Mouse (Mus musculus) left cerebral cortex, adult 8-10 months (tissue): ENCODE results near the gene Cramp1l. TPM values are rescaled to one million over a fixed set of nuclear protein-coding genes. Genes with fewer than 3 reads are reported as not detected.

Source experiments
- DNase-seq, 2 experiments: peaks; one replicate each; pipeline ENCODE4 v3.0.0; 2022; ENCODE audit warnings: low spot score in 2 of 2
- total RNA-seq, 4 experiments: library from RNA; stranded (reverse); gene quantifications; 2 replicates each; pipeline ENCODE4 v1.2.4; 2022

Cramp1l gene
- total RNA-seq: 10 to 100 TPM; 25.7 to 28.9 (median 26.7) TPM

DNA sequence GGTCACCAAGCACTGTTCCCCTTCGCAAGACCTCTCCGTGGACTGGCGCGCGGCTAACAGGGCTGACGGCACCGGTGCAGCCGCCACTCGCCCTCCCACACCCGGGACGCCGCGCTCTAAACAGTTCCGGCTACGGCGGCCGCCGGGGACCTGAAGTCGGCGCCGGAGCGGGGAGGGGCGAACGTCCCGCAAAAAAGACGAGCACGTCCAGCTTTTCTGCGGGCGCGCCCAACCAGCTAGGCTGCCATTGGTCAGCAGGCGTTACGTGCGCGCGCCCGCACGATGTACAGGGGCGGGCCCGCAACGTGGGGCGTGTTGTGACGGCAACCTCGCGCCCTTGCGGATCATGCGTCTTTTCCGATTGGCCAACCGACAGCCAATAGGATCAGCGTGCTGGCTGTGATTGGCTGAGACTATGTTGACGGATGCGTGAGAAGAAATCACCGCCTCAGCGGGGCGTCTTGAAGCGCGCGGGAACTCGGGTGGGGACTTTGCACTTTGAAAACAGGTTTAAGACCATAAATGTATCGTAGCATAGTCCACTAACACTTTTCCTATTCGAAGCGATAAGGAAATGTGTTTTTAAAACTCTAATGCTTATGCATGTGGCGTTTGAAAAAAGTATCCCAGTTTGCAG, at the start of gene Cramp1l, which contains the start of gene Ift140:
TSS of gene Cramp1l (minus strand) at position 134 of the 637 bp plus-strand sequence.
TSS of gene Ift140 (plus strand) at position 431 of the 637 bp plus-strand sequence.
- DNase-seq: peak; percentile 95 to 100

DNA sequence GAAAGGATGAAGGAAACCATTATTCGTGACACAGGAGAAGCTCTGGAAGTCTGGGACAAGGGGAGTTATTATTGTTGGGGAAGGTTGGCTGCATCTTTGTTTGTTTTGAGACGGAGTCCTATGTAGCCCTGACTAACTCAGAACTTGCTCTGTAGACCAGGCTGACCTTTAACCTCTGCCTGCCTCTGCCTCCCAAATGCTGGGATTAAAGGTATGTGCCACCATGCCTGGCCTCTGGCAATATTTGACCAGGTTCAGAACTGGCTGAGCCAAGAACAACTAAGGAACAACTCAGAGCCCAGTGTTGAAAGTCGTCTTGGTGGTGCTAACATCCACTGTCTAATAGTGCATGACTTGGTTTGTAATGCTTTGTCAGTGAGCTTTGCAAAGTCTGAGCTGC, 49.6 kb upstream of the Cramp1l start:
- no peak for DNase-seq

DNA sequence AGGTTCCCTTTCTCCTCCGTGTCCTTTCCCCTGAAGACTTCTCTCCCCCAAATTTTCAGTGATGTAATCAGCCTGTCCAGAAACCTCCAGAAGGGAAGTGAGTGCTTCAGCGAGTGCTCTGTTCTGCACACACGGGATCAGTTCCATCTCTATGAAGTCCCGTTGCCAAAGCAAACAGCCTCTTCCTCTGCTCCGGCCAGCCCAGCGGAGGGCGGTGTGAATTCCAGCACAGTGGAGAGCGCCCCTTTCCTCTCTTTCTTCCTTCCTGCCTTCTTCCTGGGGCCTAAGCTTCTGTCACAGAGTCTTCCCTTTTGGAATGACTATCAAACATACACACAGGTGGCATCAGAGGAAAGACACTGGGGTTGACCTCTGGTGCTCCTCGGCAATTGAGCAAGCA, 48.8 kb upstream of the Cramp1l start:
- DNase-seq: no peak

DNA sequence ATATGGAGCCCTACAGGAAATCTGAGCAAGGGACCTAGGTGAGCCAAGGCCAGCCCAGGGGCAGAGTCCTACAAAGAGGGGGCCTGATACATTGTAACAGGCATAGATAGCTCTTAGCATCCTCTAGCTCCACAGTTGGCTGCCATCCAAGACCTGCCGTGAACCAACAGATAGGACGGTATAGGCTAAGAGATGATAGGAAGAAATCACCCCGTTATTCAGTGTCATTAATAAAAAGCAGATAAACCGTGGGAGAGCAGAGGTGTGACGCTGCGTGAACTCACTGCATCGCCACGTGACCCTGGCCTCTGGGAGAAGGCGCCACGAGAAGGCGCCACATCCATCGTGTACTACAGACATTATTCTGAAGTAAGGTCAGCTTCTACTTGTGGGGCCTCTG, 48.3 kb upstream of the Cramp1l start:
- DNase-seq: no peak

DNA sequence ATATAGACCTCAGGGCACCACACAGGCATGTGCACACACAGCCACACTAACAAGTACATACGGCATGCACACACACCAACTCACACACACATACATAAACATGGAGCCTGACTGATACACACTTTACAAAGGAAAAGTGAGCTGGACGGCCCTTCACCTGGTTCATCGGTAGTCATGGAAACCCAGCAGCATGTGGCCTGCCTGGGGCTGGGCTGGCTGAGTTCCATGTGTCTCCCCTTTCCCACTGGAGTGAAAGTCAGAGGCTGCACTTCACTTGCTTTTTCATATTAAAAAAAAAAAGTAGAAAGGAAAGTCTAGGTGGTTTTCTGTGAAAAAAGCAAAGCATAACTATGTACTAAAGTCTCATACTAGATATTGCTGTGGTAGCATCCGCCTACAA, 47.7 kb upstream of the Cramp1l start:
- no peak for DNase-seq

DNA sequence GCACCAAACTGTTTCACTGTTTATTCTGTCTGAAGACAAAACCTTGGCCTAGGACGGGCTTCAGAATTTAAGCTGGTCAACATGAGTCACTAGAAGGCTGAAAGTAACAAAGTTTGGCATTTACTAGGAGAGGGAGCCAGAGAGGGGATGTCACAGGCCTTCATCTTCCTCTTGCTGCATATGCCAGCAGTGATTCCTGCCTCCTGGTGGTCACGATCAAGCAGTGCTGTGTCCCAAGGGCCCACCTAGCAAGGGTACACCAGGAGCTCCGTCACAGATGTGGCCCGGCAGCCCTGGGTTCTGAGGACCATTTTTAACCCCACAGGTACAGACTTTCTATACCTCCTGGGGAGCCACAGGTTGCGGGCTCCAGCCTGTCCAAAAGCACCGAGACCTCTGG, 41.5 kb upstream of the Cramp1l start:
- DNase-seq: no peak

DNA sequence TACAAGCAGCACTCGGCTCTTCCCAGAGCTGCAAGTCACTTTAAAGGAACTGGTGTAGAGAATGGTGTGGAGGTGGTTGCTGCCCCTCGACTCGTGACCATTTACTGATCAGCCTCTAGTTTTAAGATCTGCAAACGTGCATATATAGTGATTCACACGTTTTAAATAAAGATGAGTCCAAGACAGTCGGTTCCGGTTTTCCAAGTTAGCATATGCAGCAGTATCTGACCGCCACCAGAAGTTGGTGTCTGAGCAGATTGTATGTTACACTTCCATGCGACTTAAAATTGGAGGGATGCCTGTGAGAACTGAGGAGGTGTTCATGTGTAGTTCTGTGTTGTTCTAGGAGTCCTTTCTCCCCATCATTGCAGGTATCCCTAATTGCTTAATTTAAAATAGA, 37.7 kb upstream of the Cramp1l start:
- no peak for DNase-seq

DNA sequence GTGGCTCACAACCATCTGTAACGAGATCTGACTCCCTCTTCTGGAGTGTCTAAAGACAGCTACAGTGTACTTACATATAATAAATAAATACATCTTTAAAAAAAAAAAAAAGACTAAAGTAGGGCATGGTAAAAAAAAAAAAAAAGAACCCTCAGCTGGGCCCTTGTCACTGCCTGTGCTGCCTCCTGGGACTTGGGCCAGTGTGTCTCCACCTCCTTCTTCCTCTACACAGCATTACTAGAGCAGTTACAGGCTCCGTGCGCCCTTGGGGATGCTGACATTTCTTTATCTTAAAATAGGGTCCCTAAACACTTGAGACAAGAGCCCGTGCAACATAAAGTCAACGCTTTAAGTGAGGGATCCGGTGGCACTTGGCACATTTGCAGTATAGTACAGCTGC, 31.6 kb upstream of the Cramp1l start:
- no peak for DNase-seq

DNA sequence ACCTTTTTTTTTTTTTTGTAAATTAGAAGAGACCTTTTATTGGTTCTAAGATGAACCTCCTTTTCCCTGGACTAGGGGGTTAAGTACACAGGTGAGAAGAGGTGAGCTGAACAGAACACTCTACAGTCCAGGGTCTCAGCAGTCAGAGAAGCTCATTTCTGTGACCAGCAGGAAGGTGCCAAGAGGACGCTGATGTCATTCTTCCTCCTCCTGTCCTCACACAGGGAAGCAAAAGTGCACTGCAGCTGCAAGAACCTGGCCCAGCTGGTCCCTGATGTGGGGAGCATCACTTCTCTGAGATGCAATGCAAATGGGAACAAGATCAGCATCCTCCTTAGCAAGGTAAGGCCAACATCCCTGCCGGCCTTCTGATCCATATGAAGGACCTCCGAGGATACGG, 29.7 kb upstream of the Cramp1l start:
- DNase-seq: no peak

DNA sequence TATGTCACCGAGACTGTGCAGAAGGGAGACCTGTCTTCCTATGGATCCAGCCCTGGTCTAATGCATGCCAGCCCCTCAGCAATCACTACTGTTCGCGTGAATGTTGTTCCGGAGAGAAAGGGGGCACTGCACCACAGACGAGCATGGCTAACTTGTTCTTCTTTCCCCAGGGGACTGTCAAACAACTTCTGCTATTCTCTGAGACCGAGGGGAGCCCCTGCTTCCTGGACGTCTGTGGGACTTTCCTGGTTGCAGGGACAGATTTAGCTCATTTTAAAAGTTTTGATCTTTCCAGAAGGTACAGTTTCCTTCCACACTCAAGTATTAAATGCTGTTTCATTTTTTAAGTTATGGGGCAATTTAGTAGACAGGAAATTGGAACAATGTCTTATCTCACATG, 29.3 kb upstream of the Cramp1l start:
- DNase-seq: no peak

DNA sequence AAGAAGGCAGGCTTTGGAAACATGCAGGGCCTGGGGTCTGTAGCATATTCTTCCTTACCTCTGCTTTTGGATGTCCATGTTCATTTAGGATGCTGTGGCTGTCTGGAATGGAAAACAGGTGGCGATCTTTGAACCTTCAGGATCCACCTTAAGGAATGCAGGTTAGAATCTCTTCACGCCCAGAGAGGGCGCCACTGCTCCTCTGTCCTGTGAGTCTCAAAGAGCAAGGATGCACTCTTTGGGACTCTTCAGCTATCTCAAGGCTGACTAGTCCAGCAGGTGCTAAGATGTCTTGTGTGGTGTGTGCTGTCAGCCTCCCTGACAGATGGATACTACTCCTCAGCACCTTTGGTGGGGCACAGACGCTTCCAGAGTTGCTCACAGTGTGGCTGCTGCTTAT, 20.6 kb upstream of the Cramp1l start:
- no peak for DNase-seq

DNA sequence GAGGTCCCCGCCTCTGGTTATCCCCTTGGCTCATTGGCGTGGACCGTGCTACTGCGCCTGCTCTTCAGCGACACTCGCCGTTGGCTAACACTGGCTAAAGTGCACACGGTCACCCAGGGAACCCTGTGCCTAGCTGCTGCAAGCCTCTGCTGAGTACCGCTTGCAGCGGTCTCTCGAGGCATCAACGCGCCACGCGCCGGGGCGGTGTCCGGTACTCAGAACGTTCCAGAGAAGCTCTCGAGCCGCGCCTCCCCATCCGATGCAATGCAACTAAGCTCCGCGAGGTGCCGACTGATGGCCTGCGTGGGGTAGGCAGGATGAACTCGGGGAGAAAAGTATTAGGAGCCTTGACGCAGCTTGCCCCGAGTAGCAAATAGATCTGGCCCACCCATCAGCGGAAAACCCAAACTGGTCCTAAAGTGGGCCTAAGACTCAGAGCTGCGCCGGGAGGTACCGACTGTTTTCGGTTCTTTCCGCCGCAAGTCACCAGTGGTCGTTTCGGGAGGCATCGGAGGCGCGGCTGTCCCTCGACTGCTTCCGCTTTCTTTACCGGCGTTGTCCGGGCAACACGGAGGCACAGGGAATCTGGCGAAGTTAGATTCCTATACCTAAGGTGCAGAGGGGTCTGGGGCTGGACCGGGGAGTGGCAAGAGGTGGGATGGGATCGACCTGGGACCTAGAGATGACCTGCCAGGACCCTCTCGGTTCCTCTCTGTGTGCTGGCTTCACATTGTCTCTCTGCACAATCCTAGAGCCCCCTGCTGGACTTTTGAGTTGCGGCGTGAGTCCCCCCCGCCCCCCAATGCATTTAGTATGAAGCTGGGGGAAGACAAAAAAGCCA, 924 bp upstream of the Cramp1l start:
- peak; percentile 57 to 66 for DNase-seq

DNA sequence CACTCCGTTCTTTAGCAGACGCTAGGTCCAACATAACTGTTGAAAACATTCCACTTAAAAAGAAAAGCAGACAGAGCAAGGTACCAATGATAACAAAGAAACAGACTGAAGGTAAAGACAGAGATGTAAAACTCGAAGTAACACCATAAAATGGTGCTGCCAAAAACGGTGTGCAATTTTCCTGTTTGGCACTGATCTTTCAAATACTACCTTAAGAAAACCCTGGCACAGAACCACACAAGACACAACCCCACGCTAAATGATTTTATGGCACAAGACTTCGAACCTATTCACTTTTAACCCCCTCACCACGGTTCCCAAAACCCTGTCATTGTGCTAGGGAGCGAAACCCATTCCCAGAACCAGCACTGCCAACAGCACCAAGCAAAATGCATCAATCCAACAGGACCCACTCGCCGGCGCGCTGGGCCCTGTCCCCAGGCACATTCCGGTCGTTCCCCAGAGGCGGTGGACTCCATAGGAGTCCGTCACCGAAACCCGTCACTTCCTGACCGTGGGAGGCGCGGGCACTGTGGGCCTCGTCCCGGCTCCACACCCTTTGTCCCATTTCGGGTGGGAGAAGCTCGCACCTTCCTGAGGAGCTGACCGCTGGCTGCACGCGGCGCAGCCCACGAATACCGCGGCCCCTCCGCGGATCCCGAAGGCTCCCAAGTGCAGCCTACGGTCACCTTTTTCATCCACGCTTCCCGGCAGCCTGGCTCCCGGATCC, 582 bp downstream of the Cramp1l start:
- DNase-seq: peak in 1 of 2 experiments; percentile 33

DNA sequence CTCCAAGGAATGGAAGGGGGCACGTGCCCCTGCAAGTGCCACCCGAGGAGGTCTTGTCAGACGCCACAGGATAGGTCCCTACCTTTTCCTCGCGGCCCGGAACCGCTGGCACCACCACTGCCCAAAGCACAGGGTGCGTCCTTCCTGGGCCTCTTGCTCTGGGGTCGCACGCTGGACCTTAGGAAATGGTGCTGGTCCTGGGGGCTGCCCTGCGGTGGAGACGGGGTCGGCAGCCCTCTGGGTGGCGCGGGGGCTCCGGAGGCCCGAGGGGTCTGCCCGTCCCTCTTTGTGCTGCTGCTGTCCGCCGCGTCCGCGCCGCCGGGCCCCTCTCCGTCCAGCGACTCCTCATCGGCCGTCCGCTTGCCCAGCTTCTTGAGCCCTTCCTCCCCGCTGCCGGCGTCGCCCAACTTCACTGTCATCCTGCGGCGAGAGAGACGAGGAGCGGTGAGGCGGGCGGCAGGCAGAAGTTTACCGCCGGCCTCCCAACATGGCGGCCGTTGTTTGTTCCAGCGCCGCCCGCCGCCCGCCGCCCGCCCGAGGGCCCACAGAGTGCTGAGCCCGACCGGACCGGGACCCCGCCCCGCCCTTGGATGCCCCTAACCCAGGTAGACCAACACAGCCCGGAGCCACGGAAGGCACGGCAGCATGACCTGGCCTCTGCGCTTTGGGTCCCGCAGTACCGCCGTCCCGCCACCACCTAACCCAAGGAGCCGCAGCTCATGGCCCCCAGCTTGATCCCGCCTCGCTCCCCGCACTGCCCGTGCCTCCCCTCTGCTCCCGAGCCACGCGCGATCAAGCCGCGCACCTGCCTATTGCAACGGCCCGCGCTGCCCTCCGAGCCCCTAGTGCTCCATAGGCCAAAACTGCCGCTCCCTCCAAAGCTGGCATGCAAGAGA, 1.7 kb downstream of the Cramp1l start:
- DNase-seq: no peak

DNA sequence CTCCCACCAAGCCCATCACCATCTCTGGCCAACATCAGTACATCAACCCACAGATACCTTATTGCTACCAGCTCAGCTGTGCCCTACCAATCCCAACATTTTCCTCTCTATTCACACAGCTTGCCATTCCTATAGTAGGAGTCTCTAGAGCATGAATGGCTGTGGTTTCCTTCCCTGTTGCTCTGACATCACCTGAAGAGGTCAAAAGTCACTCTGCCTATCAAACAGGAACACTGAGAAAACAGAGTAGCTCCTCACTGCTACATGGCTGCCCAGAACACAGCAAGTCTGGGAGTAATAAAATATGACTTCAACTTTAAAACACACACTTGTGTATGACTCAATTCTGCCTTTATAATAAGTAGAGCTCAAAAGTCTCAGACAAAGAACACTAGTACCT, 8.1 kb downstream of the Cramp1l start:
- no peak for DNase-seq

DNA sequence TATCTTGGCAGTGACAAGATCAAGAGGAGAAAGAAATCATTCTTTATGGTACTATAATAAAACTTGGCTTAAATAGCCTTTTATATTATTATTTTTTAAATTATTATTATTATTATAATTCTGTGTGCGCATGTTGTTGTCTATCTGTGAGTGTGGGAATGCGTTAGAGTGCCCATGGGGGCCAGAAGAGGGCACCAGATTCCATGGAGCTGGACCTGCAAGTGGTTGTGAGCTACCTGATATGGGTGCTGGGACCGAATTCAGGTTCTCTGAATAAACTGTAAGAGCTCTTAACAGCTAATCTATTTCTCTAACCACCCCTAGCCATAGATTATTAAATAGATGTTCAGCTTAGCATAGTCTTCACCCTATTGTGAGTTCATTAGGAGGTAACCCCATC, 10.5 kb downstream of the Cramp1l start:
- DNase-seq: no peak

DNA sequence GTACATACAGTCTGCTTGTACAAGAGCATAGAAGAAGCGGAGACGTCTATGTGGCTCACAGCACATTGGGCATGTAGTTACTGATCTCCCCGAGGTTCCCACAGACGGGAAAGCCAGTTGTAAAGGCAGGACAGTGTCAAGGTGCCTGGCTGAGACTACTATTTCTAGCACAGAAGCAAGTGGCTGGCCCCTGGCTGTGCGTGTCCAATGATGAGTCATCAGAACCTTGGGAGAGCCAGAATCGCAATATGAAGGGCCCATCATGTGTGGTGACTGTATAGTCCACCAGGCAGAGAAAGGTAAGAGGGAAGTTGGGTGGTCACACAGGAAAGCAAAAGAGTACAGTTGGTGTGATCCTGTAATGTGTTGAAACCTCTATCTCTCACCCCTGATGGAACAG, 20.9 kb downstream of the Cramp1l start:
- DNase-seq: no peak

DNA sequence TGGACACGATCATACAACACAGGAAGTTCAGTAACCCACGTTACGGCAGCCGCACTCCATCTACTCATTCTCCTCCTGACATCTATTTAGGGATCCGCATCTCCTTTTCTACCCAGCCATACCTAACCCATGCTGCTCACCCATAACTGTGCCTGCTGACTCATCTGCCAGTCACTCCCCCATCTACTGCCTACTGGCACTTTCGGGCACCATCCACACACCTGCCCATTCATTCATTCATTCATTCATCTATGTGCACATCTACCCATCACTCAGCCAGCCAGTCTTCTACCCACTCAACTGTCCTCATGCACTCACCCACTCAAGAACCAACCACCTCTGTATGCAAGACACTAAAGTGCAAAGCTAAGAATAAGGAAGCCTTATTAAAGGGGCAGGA, 28.4 kb downstream of the Cramp1l start:
- peak in 1 of 2 experiments; percentile 71 for DNase-seq

DNA sequence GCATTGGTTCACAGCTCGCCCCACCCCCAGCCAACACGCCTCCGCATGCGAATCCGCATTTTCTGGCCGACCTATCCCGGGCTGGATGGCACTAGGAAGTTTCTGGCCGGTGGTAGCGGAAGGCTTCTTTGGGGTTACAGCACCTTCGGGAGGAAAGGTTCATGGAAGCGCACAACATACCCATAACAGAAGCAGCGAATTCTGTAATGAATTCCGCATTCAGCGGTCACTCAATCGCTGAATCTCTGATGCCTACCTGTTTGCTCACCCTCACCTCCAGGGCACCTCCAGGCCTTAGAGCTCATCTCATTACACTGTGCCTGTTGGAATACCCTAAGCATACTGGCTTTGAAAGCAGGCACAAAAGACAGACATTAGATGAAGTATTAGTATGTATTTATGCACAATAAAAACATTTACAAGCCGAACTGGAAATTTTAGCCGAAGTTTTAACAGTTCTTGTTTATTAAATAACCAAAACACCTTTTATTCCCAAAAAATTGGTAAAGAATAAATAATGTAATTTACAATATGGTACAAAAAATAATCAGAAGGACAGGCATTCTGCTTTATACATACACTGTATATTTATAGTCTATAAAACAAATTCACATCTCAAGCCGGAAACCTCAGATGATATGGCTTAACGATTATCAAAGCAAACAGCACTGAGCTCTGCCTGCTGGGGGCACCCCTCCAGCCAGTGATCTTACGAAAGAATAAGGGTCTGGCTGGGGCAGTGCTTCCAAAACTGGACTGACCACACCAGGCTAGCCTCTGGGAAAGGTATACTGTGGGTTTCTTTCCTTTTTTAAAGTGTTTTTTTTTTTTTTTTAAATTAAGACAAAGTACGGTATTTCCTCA, 54.5 kb downstream of the Cramp1l start:
- DNase-seq: no peak
